Mouse (Mus musculus): ENCODE results near the gene Tbl3.
"Not testable (repeated sequence)": the region's sequence is repeated elsewhere in the genome, so short reads cannot be mapped to it uniquely, and the experiment has no call there.

Tbl3 gene

DNA sequence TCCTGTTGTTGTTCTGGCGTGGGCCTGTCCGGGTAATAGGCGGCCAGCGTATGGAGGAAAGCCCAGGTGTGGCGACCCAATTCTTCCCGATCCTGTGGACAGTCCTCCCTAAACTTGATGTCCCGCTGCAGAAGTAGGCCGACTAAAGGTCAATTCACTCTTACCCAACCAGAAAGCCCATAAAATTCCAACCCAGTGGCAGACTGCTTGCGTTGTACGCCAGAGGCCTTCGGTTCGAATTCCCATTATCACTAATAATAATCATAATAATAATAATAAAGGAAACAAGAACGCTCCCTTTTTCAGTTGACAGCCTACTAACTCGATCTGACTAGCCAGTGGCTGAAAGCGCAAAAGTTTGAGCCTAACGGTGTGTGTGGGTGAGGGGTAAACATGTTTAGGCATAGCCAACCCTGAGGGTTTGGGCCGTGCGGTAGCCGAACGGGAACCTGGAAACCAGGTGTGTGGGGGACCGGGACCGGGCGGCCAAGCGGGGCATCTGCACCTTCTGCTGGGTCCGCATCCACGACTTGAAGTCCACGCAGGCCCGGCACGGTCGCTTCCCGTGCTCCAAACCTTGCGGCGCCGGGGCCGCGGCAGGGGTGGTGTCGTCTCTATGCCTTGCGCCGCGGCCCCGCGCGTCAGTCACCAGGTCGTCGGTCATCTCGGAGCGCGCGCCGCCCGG, 12.0 kb downstream of the Tbl3 start:
- DNase-seq: no peak

- no peak for DNase-seq
These were observed 15.1 kb downstream of the Tbl3 start for GRCm38 (mm10) chr17:24692385-24692784.

- peak; percentile 60 for DNase-seq
These were observed 18.0 kb downstream of the Tbl3 start, which contains the start of gene Syngr3 for GRCm38 (mm10) chr17:24689251-24690081. Syngr3 (minus strand) TSS chr17:24689955.

GRCm38 (mm10) chr17:24687599-24687998, 19.9 kb downstream of the Tbl3 start:
- no peak for DNase-seq

- peak; percentile 63 for DNase-seq
These were observed 20.3 kb downstream of the Tbl3 start for GRCm38 (mm10) chr17:24687146-24687595.

DNA sequence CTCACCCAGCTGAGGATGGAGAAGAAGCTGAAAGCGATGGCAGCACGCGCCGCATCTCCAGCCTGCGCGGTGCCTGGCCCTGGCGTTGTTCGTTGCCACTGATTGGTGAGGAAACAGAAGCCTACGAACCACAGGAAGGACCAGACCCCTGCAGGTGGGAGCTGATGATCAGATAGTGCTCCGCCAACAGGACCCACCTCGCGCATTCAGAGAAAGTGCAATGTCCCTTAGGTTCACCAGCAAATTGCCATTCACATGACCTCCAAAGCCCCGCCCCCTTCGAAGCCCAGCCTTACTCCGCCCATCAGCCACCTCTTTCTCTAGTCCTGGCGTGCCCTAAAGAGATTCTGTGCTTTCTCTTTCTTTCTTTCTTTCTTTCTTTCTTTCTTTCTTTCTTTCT, 20.9 kb downstream of the Tbl3 start:
- peak; percentile 72 for DNase-seq

GRCm38 (mm10) chr17:24677500-24678080, 29.9 kb downstream of the Tbl3 start:
- no peak for DNase-seq

- no peak for DNase-seq
These were observed 30.6 kb downstream of the Tbl3 start for GRCm38 (mm10) chr17:24676877-24677276.

DNA sequence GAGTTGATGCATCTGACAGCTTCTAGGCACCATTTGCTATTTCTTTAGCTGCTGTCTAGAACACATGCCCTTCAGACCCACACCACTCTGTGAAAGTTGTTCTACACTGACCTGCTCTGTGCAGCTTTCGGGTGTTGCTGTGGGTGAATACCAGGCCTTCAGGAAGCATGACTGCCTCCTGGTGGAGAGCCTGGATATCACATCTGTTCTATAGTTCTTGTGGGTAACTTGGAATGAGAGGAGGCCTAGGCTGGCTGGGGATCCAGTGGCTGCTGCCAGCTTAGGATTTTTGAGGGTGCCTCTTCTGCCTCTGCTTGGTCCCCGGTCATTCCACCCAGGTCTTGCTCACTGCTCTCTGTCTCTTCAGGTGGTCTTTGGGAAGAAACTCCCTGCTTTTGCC, 31.3 kb downstream of the Tbl3 start:
- DNase-seq: peak; percentile 70

GRCm38 (mm10) chr17:24674277-24674676, 33.2 kb downstream of the Tbl3 start:
- DNase-seq: no peak

GRCm38 (mm10) chr17:24672141-24672540, 35.3 kb downstream of the Tbl3 start:
- DNase-seq: no peak

DNA sequence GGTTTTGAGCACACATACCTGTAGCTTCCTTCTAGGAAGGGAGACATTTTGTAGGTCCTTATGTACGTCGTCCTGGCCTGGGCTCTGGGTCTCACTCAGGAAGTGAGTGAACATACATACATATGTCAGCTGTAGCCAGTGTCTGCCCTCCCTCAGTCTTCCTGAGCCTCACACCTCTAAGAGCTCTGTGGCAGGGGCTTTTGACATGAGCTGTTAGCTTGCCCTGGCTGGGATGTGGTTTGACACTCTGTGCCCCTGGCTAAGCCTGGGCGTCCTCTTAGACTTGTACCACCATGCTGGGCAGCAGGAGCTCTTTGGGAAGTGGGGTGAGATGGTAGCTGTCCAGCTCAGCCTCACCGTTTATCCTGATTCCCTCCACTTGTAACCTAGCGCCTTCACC, 36.1 kb downstream of the Tbl3 start:
- DNase-seq: no peak

- no peak for DNase-seq
These were observed 37.1 kb downstream of the Tbl3 start for GRCm38 (mm10) chr17:24670246-24670844.

GRCm38 (mm10) chr17:24669545-24670245, 37.8 kb downstream of the Tbl3 start, which contains the start of gene Zfp598:
Zfp598 (plus strand) TSS chr17:24669687.
- peak; percentile 97 for DNase-seq

GRCm38 (mm10) chr17:24669214-24669544, 38.3 kb downstream of the Tbl3 start:
- DNase-seq: not testable (repeated sequence)

DNA sequence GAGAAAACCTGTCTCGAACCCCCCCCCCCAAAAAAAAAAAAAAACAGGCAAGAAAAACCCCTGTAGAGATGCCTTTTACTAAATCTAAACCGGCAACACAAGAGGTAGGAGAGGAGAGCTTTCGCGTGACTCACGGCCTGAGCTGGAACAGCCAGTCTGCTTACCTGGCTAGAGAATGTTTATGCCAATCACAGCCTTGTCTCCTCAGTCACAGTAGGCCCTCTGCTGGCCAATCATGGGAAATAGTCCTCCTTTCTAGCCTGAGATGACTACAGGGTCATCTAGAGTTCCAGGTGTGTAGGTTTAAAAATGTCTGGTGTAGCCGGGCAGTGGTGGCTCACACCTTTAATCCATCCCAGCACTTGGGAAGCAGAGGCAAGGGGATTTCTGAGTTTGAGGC, 40.0 kb downstream of the Tbl3 start:
- peak; percentile 56 for DNase-seq

GRCm38 (mm10) chr17:24667011-24667410, 40.4 kb downstream of the Tbl3 start:
- DNase-seq: not testable (repeated sequence)

GRCm38 (mm10) chr17:24658017-24658758, 49.3 kb downstream of the Tbl3 start, which contains the start of gene Npw:
Npw (minus strand) TSS chr17:24658457.
- DNase-seq: peak; percentile 57

DNA sequence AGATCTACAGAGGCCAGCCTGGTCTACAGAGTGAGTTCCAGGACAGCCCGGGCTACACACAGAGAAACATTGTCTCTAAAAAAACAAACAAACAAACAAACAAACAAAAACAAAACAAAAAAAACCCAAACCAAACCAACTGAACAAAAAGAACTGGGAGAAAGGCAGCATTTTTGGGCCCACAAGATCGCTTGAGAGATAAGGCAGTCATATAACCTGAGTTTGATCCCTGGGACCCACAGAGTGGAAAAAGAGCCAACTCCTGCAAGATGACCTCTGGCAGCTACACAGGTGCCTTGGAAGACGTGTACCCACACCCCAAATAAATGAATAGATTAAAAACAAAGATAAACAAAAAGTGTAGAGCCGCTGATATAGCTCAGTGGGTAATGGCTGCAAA, 52.5 kb downstream of the Tbl3 start:
- DNase-seq: no peak

DNA sequence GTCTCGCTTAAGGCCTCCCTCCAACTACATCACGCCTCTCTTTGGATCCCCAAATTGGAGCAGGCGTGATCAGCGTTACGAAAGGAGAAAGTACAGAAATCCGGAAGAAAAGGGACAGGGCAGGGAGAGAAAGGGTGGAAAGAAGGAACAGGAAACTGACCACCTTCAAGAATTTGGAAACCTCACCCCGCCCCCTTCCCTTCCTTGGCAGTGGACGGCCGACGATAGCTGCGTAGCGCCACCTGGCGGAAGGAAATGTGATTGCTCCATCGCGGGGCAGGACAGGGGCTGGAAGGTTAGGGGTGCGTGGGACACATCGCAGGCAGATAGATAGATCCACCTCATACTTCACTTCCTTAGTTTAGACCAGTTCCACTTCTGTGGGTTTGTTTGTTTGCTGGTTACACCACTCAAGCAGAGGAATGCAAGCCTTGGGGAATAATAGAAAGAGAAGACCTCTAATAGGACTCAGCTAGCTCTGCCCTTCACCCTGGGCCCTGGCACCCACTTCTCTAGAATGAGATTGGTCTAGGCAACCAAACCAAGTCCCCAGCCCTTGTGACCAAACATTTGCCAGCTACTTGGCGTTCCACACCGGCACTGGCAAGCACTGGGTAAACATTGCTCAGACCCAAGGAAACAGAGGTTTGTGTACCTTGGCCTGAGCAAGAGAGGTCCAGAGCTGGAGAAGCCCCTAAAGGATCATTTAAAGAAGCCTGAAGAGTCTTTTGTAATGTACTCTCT, 53.3 kb downstream of the Tbl3 start:
- peak; percentile 92 for DNase-seq

DNA sequence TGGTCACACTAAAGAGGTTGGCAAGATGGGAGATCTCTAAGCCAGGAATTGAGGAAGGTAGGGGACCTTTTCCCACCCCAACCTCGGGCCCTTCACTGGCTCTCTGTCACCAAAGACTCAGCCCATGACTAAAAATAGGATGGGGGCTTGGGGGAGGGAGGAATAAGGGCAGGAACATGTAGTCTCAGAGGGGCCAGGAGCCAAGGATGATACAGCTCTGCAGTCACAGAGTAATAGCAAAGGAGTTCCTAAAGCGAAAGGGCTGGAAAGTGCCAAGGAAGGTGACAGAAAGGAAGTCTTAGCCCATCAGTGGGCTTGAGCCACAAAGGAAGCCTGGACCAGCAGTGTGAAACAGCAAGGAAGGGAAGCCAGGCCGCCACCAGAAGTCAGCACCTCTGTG, 55.6 kb downstream of the Tbl3 start:
- no peak for DNase-seq

Measured in embryo, embryonic 11 days (tissue).